Mouse (Mus musculus): ENCODE data around the gene Nwd2.

Nwd2 gene

GRCm38 (mm10) chr5:63649070-63649532 lies at the start of gene Nwd2:
TSS of gene Nwd2 (plus strand) at chr5:63649102.
- no peak for DNase-seq

GRCm38 (mm10) chr5:63607447-63607846 lies 41.5 kb upstream of the Nwd2 start:
- no peak for DNase-seq

- DNase-seq: no peak
These were observed 31.9 kb upstream of the Nwd2 start for GRCm38 (mm10) chr5:63616792-63617668.

- no peak for DNase-seq
These were observed 24.8 kb upstream of the Nwd2 start for GRCm38 (mm10) chr5:63624123-63624522.

GRCm38 (mm10) chr5:63627832-63628530 lies 20.9 kb upstream of the Nwd2 start:
- DNase-seq: no peak

- no peak for DNase-seq
These were observed 20.4 kb upstream of the Nwd2 start for GRCm38 (mm10) chr5:63628531-63628871.

GRCm38 (mm10) chr5:63634636-63635035 lies 14.3 kb upstream of the Nwd2 start:
- DNase-seq: no peak

GRCm38 (mm10) chr5:63648187-63648586 lies 715 bp upstream of the Nwd2 start:
- peak in 1 of 2 experiments; percentile 6 for DNase-seq

GRCm38 (mm10) chr5:63649533-63650464 lies 897 bp downstream of the Nwd2 start:
- peak; percentile 12 to 15 for DNase-seq

GRCm38 (mm10) chr5:63651813-63652212 lies 2.9 kb downstream of the Nwd2 start:
- DNase-seq: no peak

- no peak for DNase-seq
These were observed 3.8 kb downstream of the Nwd2 start for GRCm38 (mm10) chr5:63652705-63653104.

GRCm38 (mm10) chr5:63666884-63667283 lies 18.0 kb downstream of the Nwd2 start:
- no peak for DNase-seq

- DNase-seq: no peak
These were observed 27.0 kb downstream of the Nwd2 start for GRCm38 (mm10) chr5:63675934-63676333.

- DNase-seq: no peak
These were observed 40.2 kb downstream of the Nwd2 start for GRCm38 (mm10) chr5:63689084-63689483.

GRCm38 (mm10) chr5:63696784-63697183 lies 47.9 kb downstream of the Nwd2 start:
- no peak for DNase-seq

- no peak for DNase-seq
These were observed 48.3 kb downstream of the Nwd2 start for GRCm38 (mm10) chr5:63697196-63697595.

GRCm38 (mm10) chr5:63728955-63729354 lies 80.1 kb downstream of the Nwd2 start:
- DNase-seq: no peak

- no peak for DNase-seq
These were observed 86.6 kb downstream of the Nwd2 start for GRCm38 (mm10) chr5:63735521-63735920.

GRCm38 (mm10) chr5:63743426-63743825 lies 94.5 kb downstream of the Nwd2 start:
- DNase-seq: no peak

- no peak for DNase-seq
These were observed 99.4 kb downstream of the Nwd2 start for GRCm38 (mm10) chr5:63748299-63748698.

- DNase-seq: no peak
These were observed 99.9 kb downstream of the Nwd2 start for GRCm38 (mm10) chr5:63748759-63749158.

- no peak for DNase-seq
These were observed 106.3 kb downstream of the Nwd2 start for GRCm38 (mm10) chr5:63755092-63755761.
